Mouse (Mus musculus) ES-CJ7 (cell line): ENCODE data around the gene Gpr84.

ENCODE experiments used
- DNase-seq: peaks from one replicate; pipeline ENCODE4 v3.0.0; 2011; ENCODE audit warnings: low read depth, low spot score

Gpr84 gene

GRCm38 (mm10) chr15:103289600-103289999 lies 20.8 kb downstream of the Gpr84 start:
- no peak for DNase-seq

GRCm38 (mm10) chr15:103285778-103286417 lies 24.5 kb downstream of the Gpr84 start:
- no peak for DNase-seq

GRCm38 (mm10) chr15:103284647-103285046 lies 25.8 kb downstream of the Gpr84 start:
- no peak for DNase-seq

GRCm38 (mm10) chr15:103284066-103284465 lies 26.3 kb downstream of the Gpr84 start:
- peak; percentile 69 for DNase-seq

- DNase-seq: no peak
Measured at GRCm38 (mm10) chr15:103281465-103282205, 28.8 kb downstream of the Gpr84 start.

GRCm38 (mm10) chr15:103280817-103281464 lies 29.5 kb downstream of the Gpr84 start:
- peak; percentile 33 for DNase-seq

- peak; percentile 58 for DNase-seq
Measured at GRCm38 (mm10) chr15:103279750-103280149, 30.7 kb downstream of the Gpr84 start.

GRCm38 (mm10) chr15:103277949-103278348 lies 32.5 kb downstream of the Gpr84 start:
- no peak for DNase-seq

- DNase-seq: peak; percentile 64
Measured at GRCm38 (mm10) chr15:103275943-103276342, 34.5 kb downstream of the Gpr84 start.

GRCm38 (mm10) chr15:103272419-103273279 lies 37.8 kb downstream of the Gpr84 start, which contains the start of gene Copz1:
TSS of gene Copz1 (plus strand) at chr15:103272714.
- peak; percentile 99 for DNase-seq

GRCm38 (mm10) chr15:103268903-103269302 lies 41.5 kb downstream of the Gpr84 start:
- DNase-seq: no peak

GRCm38 (mm10) chr15:103264794-103265193 lies 45.6 kb downstream of the Gpr84 start:
- no peak for DNase-seq

- no peak for DNase-seq
Measured at GRCm38 (mm10) chr15:103259989-103260388, 50.4 kb downstream of the Gpr84 start.

GRCm38 (mm10) chr15:103259162-103259561 lies 51.2 kb downstream of the Gpr84 start:
- no peak for DNase-seq
